Mouse (Mus musculus): ENCODE data around the gene Erich3. TPM values are rescaled to one million over a fixed set of nuclear protein-coding genes. Genes with fewer than 3 reads are reported as not detected.

Gene Erich3
- not detected in 4 replicates for total RNA-seq (2023)

GRCm38 (mm10) chr3:154663545-154663944 is at the start of gene Erich3:
TSS of gene Erich3 (plus strand) at chr3:154663859.

Other genes starting within 250 kb of the Erich3 start
- 2.0 to 4.6 TPM (median 3.1 TPM) in 4 replicates for gene Cryz, start 67.1 kb upstream of the Erich3 start, total RNA-seq (2023)
- 4.2 to 8.7 TPM (median 7.1 TPM) in 4 replicates for gene Tyw3, start 66.8 kb upstream of the Erich3 start, total RNA-seq (2023)